Comparison of ENCODE assay signal across 8 mouse cellular contexts in genomic region chr17:24548435-24548834, GRCm38 (mm10). TPM values are rescaled to one million over a fixed set of nuclear protein-coding genes. Genes with fewer than 3 reads are reported as not detected.
A peak's percentile ranks its signal among the peaks of the same experiment; 100 is the strongest.
DNase-seq lines count a peak whose midpoint lies in the region; ATAC-seq and TF ChIP-seq lines count a peak whose summit lies in the region.

No protein-coding gene starts in this region.

- peak overlapping the region; percentile 70 for H3K9ac ChIP-seq in MEL (ENCODE audit: control insufficient read depth, low read depth, low read length, poor library complexity, severe bottlenecking)
- H3K9ac ChIP-seq in heart, embryonic 15.5 days, result no peak overlapping the region
- no peak overlapping the region; the same call in 1 of the 2 replicates for H3K9ac ChIP-seq in limb, embryonic 14.5 days (ENCODE audit: low read depth, low read length, severe bottlenecking)
- peak overlapping the region; percentile 45; the same call in 1 of the 2 replicates for H3K9ac ChIP-seq in neural tube, embryonic 15.5 days (replicated peaks)

- peak overlapping the region; percentile 79 to 86 for H3K4me3 ChIP-seq in MEL (ENCODE audit: control insufficient read depth in 1 of 2, insufficient read depth in 1 of 2, low read depth in 2 of 2, low read length in 2 of 2)
- peak overlapping the region; percentile 80 for H3K4me3 ChIP-seq in heart, embryonic 15.5 days
- H3K4me3 ChIP-seq in limb, embryonic 14.5 days (replicated peaks; ENCODE audit: low read length), result peak overlapping the region; percentile 69
- H3K4me3 ChIP-seq in neural tube, embryonic 15.5 days (replicated peaks), result peak overlapping the region; percentile 92

- TF ChIP-seq RAD21 in MEL (IDR thresholded peaks at IDR 0.05; ENCODE audit: low read depth, low read length), result no peak

- H3K9me3 ChIP-seq in MEL (replicated peaks; ENCODE audit: insufficient read depth, low read length), result no peaks in the 10 kb centered on the region
- H3K9me3 ChIP-seq in heart, embryonic 15.5 days (replicated peaks), result no peaks in the 10 kb centered on the region
- no peaks in the 10 kb centered on the region for H3K9me3 ChIP-seq in limb, embryonic 14.5 days (ENCODE audit: control insufficient read depth, low read length)
- H3K9me3 ChIP-seq in neural tube, embryonic 15.5 days (replicated peaks), result no peaks in the 10 kb centered on the region

- H3K27ac ChIP-seq in MEL (ENCODE audit: control insufficient read depth, low read depth, low read length), result peak overlapping the region; percentile 69
- H3K27ac ChIP-seq in heart, embryonic 15.5 days, result peak overlapping the region; percentile 69
- H3K27ac ChIP-seq in limb, embryonic 14.5 days (replicated peaks; ENCODE audit: low read depth, low read length), result no peak overlapping the region
- H3K27ac ChIP-seq in neural tube, embryonic 15.5 days (replicated peaks), result peak overlapping the region; percentile 78

- no peak for TF ChIP-seq CTCF in MEL (IDR thresholded peaks at IDR 0.05 in 2 of 3, conservative IDR thresholded peaks at IDR 0.05 in 1 of 3; ENCODE audit: control insufficient read depth in 1 of 3, insufficient read depth in 1 of 3, low read depth in 2 of 3, low read length in 3 of 3, poor library complexity in 1 of 3, severe bottlenecking in 1 of 3)

- ATAC-seq in cerebellum, adult (ENCODE audit: insufficient number of reproducible peaks, low FRiP score, low TSS enrichment), result no peak
- no peak for ATAC-seq in heart, embryonic 15.5 days (replicated peaks; ENCODE audit: insufficient number of reproducible peaks, insufficient read depth, low FRiP score, low read depth)
- no peak for ATAC-seq in limb, embryonic 14.5 days (ENCODE audit: low FRiP score, low read depth)
- no peak for ATAC-seq in neural tube, embryonic 15.5 days (ENCODE audit: low FRiP score)

- peak in 1 of 2 experiments; percentile 78; a peak in 2 of 4 replicates for TF ChIP-seq POLR2A in MEL (IDR thresholded peaks at IDR 0.05; ENCODE audit: control insufficient read depth in 1 of 2, insufficient read depth in 1 of 2, low read depth in 1 of 2, low read length in 2 of 2, poor library complexity in 1 of 2)
- no peak for TF ChIP-seq POLR2A in limb, embryonic 14.5 days (IDR thresholded peaks at IDR 0.05; ENCODE audit: borderline replicate concordance, extremely low read depth, insufficient read depth, insufficient read length)

- H3K4me1 ChIP-seq in MEL (ENCODE audit: control insufficient read depth in 1 of 2, insufficient read depth in 2 of 2, low read length in 2 of 2), result peaks cover 2 to 7% of the 10 kb centered on the region in 2 experiments; a peak in 3 of 4 replicates
- H3K4me1 ChIP-seq in heart, embryonic 15.5 days (replicated peaks), result peaks cover 30% of the 10 kb centered on the region
- H3K4me1 ChIP-seq in limb, embryonic 14.5 days (ENCODE audit: control insufficient read depth, insufficient read depth, low read length), result peaks cover 19% of the 10 kb centered on the region
- peaks cover 41% of the 10 kb centered on the region for H3K4me1 ChIP-seq in neural tube, embryonic 15.5 days

- no peak for TF ChIP-seq EP300 in MEL (IDR thresholded peaks at IDR 0.05; ENCODE audit: low read depth in 1 of 2, low read length in 2 of 2)

- DNase-seq in cerebellum, adult 8-10 months, result peak; percentile 46
- DNase-seq in MEL (ENCODE audit: low read depth, low spot score), result peak; percentile 91
- no peak for DNase-seq in limb, embryonic 14.5 days (ENCODE audit: low spot score)
- DNase-seq in urinary bladder, postnatal 10 days (ENCODE audit: low spot score), result no peak
- no peak for DNase-seq in retina, embryonic 14.5 days (ENCODE audit: low spot score)

- peaks cover 7% of the 10 kb centered on the region for H3K79me2 ChIP-seq in MEL (ENCODE audit: control insufficient read depth, insufficient read depth, low read length, poor library complexity)

- peaks cover 0 to 8% of the 10 kb centered on the region in 2 experiments; a peak in 1 of 4 replicates for H3K36me3 ChIP-seq in MEL (ENCODE audit: control insufficient read depth in 1 of 2, insufficient read depth in 2 of 2, low read length in 2 of 2)
- H3K36me3 ChIP-seq in heart, embryonic 15.5 days, result no peaks in the 10 kb centered on the region
- H3K36me3 ChIP-seq in limb, embryonic 14.5 days (ENCODE audit: control insufficient read depth, insufficient read depth, low read length), result no peaks in the 10 kb centered on the region
- H3K36me3 ChIP-seq in neural tube, embryonic 15.5 days, result no peaks in the 10 kb centered on the region

- H3K27me3 ChIP-seq in MEL (ENCODE audit: control insufficient read depth in 1 of 2, insufficient read depth in 2 of 2, low read length in 2 of 2), result no peaks in the 10 kb centered on the region
- peaks cover 6% of the 10 kb centered on the region; the same call in 1 of the 2 replicates for H3K27me3 ChIP-seq in heart, embryonic 15.5 days
- no peaks in the 10 kb centered on the region for H3K27me3 ChIP-seq in limb, embryonic 14.5 days (ENCODE audit: control insufficient read depth, insufficient read depth, low read length)
- H3K27me3 ChIP-seq in neural tube, embryonic 15.5 days (replicated peaks), result no peaks in the 10 kb centered on the region; the same call in 1 of the 2 replicates

- WGBS in heart, embryonic 15.5 days, result 29% methylated on average over 9 of the region's 9 CpGs
- 20% methylated on average over 9 of the region's 9 CpGs for WGBS in limb, embryonic 14.5 days
- 37% methylated on average over 9 of the region's 9 CpGs for WGBS in neural tube, embryonic 15.5 days

- H3K4me2 ChIP-seq in heart, embryonic 15.5 days, result peak overlapping the region; percentile 77
- peak overlapping the region; percentile 85 for H3K4me2 ChIP-seq in limb, embryonic 14.5 days (replicated peaks; ENCODE audit: low read depth, low read length, severe bottlenecking)
- peak overlapping the region; percentile 86 for H3K4me2 ChIP-seq in neural tube, embryonic 15.5 days

TF ChIP-seq in MEL, 35 proteins besides CTCF, POLR2A, EP300 and RAD21:
- TF ChIP-seq HCFC1 (IDR thresholded peaks at IDR 0.05; ENCODE audit: low read depth, low read length), result peak; percentile 34; the same call in 1 of the 2 replicates
- TF ChIP-seq MAZ (IDR thresholded peaks at IDR 0.05; ENCODE audit: low read depth, low read length), result 0 out of 2 replicates have a peak, but pooled peaks have one; percentile 33
- peak; percentile 66; the same call in 1 of the 2 replicates for TF ChIP-seq SIN3A (IDR thresholded peaks at IDR 0.05; ENCODE audit: low read length)
- no peak for TF ChIP-seq JUND (IDR thresholded peaks at IDR 0.05; ENCODE audit: low read depth, low read length)
- 0 out of 2 replicates have a peak, but pooled peaks have one; percentile 11 for TF ChIP-seq TCF12 (IDR thresholded peaks at IDR 0.05; ENCODE audit: low read depth, low read length)
- TF ChIP-seq NELFE (IDR thresholded peaks at IDR 0.05; ENCODE audit: low read depth, low read length), result peak; percentile 73
- no peak for TF ChIP-seq UBTF (IDR thresholded peaks at IDR 0.05; ENCODE audit: borderline replicate concordance, insufficient read depth, low read depth, low read length)
- TF ChIP-seq GABPA (IDR thresholded peaks at IDR 0.05; ENCODE audit: low read depth, low read length), result no peak
- TF ChIP-seq ELF1 (IDR thresholded peaks at IDR 0.05; ENCODE audit: low read depth, low read length), result peak; percentile 69; the same call in 1 of the 2 replicates
- no peak for TF ChIP-seq BHLHE40 (IDR thresholded peaks at IDR 0.05; ENCODE audit: borderline replicate concordance, low read depth, low read length)
- peak; percentile 66 for TF ChIP-seq MXI1 (IDR thresholded peaks at IDR 0.05; ENCODE audit: low read depth, low read length)
- peak; percentile 50; the same call in 1 of the 2 replicates for TF ChIP-seq MAX (IDR thresholded peaks at IDR 0.05; ENCODE audit: low read length)
- TF ChIP-seq TBP (IDR thresholded peaks at IDR 0.05; ENCODE audit: low read depth, low read length), result peak; percentile 77

RNA-seq across cellular contexts. Expression of gene Pkd1, which starts 1.2 kb away (rescaled TPM):
- 10.3 and 10.6 TPM in 2 replicates for total RNA-seq in MEL (2012; rRNA removed)
- 10 to 100 TPM in 1 of 2 experiments, not detected in 1; 10.7 TPM for polyA plus RNA-seq in MEL (2012; ENCODE audit: insufficient read depth in 1 of 2, insufficient read length in 2 of 2, low read depth in 1 of 2, low replicate concordance in 2 of 2, missing spikeins in 1 of 2)
- polyA plus RNA-seq in heart, embryonic 15.5 days (2015; fragmentation: Nextera tagmentation; extraction: Ambion mirVana), result 12.4 and 21.1 TPM in 2 replicates
- 73.6 and 106 TPM in 2 replicates for polyA plus RNA-seq in limb, embryonic 14.5 days (2012; rRNA removed)
- polyA plus RNA-seq in limb, embryonic 14.5 days (2014; fragmentation: Nextera tagmentation; extraction: Ambion mirVana), result 49.1 and 50.5 TPM in 2 replicates
- 31.2 and 31.7 TPM in 2 replicates for polyA plus RNA-seq in neural tube, embryonic 15.5 days (2015; fragmentation: Nextera tagmentation; extraction: Ambion mirVana)

RNA-seq across cellular contexts. Expression of gene Rab26, which starts 14.4 kb away (rescaled TPM):
- total RNA-seq in MEL (2012; rRNA removed), result 0.89 and 1.0 TPM in 2 replicates
- polyA plus RNA-seq in MEL (2012; ENCODE audit: insufficient read depth in 1 of 2, insufficient read length in 2 of 2, low read depth in 1 of 2, low replicate concordance in 2 of 2, missing spikeins in 1 of 2), result 1 to 10 TPM in 1 of 2 experiments, not detected in 1; 1.1 TPM
- 0.97 and 1.2 TPM in 2 replicates for polyA plus RNA-seq in heart, embryonic 15.5 days (2015; fragmentation: Nextera tagmentation; extraction: Ambion mirVana)
- 2.0 and 3.0 TPM in 2 replicates for polyA plus RNA-seq in limb, embryonic 14.5 days (2012; rRNA removed)
- 4.1 and 6.1 TPM in 2 replicates for polyA plus RNA-seq in limb, embryonic 14.5 days (2014; fragmentation: Nextera tagmentation; extraction: Ambion mirVana)
- 6.1 and 9.1 TPM in 2 replicates for polyA plus RNA-seq in neural tube, embryonic 15.5 days (2015; fragmentation: Nextera tagmentation; extraction: Ambion mirVana)

RNA-seq across cellular contexts. Expression of gene Traf7, which starts 20.7 kb away (rescaled TPM):
- 118 and 121 TPM in 2 replicates for total RNA-seq in MEL (2012; rRNA removed)
- polyA plus RNA-seq in MEL (2012; ENCODE audit: insufficient read depth in 1 of 2, insufficient read length in 2 of 2, low read depth in 1 of 2, low replicate concordance in 2 of 2, missing spikeins in 1 of 2), result 100 to 1,000 TPM in 1 of 2 experiments, not detected in 1; 261 TPM
- 59.2 and 84.9 TPM in 2 replicates for polyA plus RNA-seq in heart, embryonic 15.5 days (2015; fragmentation: Nextera tagmentation; extraction: Ambion mirVana)
- polyA plus RNA-seq in limb, embryonic 14.5 days (2012; rRNA removed), result 308 and 376 TPM in 2 replicates
- 81.3 and 91.0 TPM in 2 replicates for polyA plus RNA-seq in limb, embryonic 14.5 days (2014; fragmentation: Nextera tagmentation; extraction: Ambion mirVana)
- 83.2 and 89.4 TPM in 2 replicates for polyA plus RNA-seq in neural tube, embryonic 15.5 days (2015; fragmentation: Nextera tagmentation; extraction: Ambion mirVana)

Comparison
In these comparisons a context has a peak if more than half of its experiments do, and no peak if none do; other contexts are left out.
1. DNase-seq: peak in cerebellum, adult 8-10 months (single experiment) and MEL (single experiment); none in limb, embryonic 14.5 days (single experiment), urinary bladder, postnatal 10 days (single experiment) and retina, embryonic 14.5 days (single experiment).
2. H3K9ac ChIP-seq: peak in MEL (single experiment) and neural tube, embryonic 15.5 days (single experiment); none in heart, embryonic 15.5 days (single experiment) and limb, embryonic 14.5 days (single experiment).
3. Peak in every context shown above with its lines, with median percentiles within 50 percentile points of each other: H3K4me3 ChIP-seq and H3K4me2 ChIP-seq.